Mouse (Mus musculus): ENCODE data around the gene Srpr.

Srpr gene

DNA sequence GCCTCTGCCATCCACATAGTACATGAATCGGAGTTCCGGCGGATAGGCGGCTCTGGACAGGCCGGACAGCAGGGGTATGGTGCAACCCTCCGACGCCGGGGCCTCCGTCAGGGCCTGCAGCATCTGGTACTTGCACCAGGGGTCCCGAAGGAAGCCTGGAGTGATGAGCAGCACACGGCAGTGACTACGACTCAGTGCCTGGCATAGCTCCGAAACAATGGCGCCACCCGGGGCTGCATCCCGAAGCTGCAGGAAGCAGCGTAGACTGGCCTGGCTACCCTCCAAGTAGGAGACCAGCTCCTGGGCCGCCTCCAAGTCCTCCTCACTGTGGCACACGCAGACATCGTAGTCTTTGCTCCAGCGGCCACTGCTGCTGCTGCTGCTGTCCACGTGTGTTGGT, 11.3 kb upstream of the Srpr start:
- peak; percentile 10 for DNase-seq (ENCODE audit: low spot score)

DNA sequence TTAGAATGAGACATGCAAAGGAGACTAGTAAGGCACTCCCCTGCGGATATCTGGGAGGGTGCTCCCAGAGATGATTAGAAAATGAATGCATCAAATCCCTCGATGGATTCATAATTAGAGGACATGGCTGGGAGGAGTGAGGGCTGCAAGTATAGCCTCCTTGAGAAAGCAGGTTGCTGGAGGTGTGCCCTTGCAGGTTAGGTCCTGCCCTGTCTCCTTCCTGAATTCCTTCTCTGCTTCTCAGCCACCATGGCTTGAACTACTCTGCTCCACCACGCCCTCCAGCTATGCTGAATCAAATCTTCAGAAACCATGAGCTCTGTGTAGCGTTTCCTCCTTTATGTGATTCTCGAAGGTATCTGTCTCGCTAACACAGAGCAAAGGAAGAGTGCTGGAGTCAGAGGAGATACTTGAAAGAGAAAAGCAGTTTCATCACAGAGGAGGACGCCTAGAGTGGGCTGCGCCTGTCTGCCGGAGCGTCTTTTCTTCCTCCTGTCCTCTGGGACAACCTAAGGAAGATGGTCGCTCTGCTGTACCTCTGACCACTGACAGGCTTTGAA, 6.9 kb upstream of the Srpr start:
- peak; percentile 2 for DNase-seq (ENCODE audit: low spot score)

DNA sequence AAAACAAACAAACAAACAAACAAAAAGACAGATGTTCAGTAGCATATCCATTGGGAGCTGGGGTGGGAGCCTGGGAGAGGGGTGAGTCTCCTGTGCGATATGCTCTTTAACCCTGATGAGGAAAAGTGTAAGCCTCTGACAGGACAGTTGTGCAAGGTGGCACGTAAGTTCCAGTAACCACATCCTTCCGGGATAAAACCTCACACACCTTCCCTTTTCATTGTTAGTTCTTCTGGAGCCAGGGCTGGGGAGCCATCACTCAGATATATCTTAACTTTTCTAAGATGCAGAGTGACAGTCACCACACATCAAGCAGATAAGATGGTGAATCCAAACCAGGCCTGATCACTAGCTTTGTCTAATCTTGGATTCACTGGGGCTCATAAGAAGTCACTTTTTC, 5.9 kb upstream of the Srpr start:
- DNase-seq (ENCODE audit: low spot score) = no peak

DNA sequence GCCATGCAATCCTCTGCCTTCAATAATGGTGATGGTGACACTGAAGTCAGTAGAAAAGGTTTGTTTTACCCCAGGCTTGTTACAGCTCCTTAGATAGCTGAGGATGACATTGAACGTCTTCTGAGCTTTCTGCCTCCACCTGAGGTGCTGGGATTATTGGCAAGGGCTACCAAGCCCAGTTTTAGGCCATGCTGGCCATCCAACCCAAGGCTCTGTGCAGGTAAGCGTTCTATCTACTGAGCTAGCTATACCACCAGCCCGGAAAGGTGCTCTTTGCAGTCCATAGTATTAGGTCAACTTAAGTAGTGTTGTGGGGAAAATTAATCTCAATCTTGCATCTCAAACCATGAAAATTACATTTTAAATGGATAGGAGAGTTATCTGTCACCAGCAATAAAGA, 2.4 kb upstream of the Srpr start:
- DNase-seq (ENCODE audit: low spot score) = no peak

DNA sequence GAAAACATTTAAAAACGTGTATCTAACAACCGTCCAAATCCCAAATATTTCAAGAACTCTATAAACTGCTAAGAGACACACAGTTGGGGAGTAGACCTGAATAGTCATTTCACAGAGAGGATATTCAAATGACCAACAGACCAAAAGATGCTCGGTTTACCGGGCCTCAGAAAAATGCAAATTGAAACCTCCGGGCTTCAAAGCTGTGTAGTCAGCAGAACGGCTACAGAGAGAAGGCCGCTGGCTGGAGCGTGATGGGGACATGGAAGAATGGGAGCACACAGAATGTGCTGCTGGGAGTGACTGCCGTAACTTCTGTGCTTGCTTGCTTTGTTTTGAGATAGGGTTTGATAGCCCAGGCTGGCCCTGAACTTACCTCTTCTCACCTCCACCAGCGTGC, 1.6 kb upstream of the Srpr start:
- DNase-seq (ENCODE audit: low spot score) = no peak

DNA sequence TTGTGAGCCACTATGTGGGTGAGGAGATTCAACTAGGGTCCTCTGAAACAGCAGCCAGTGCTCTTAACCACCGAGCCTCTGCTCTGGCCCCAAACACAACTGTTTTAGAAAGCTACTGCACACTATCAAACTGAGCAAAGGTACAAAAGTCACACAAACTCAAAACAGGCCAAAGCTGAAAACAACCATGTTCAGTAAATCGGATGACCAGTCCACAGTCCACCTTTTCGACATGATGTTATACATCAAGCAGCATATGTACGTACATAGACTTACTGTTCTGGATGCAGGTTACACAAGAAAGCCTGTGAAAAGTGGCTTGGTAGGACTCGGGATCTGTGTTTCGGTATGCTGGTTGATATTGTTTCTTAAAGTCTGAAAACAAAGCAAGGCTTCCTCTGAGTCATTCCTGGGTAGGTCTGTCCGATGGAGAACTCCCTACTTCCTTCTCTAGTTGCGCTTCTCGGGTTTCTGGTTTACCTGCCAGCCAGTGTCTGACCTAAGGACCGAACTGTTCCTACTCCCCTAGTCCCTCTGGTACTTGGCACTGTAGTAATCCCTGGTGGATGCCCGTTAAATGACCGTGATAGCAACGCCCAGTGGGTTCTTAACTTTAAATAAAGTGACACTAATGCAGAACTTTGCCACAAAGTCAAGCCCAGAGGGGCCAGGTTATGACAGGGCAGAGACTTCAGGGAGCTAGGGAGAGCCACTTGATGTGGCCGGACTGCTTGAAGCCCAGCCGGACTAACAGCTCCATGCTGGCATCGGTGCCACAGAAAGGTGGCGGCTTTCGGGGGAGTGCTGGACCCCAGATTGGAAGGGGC, 817 bp upstream of the Srpr start:
- no peak for DNase-seq (ENCODE audit: low spot score)

DNA sequence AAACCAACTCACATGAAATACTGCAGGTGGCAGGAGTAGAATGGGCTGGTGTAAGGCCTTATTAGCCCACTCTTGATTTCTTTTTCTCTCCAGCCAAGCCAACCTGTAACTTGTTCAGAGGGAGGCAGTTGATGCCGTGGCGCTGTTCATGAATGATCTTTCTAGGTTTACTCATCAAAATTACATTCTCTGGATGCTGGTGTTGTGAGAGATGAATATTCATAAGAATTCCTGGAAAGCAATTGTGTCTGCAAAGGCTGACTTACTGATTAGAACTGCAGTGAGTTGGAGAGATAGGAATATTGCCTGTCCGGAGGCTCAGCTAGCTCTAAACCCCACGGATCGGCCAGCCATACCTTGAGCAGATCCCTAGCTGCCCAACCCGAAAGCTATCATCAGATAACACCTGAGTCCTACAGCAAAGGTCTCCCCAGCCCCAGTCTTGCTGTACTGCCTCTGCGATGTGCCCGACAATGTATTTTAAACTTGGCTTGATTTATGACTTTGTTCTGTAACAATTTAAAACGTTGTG, 620 bp downstream of the Srpr start:
- DNase-seq (ENCODE audit: low spot score) = no peak

DNA sequence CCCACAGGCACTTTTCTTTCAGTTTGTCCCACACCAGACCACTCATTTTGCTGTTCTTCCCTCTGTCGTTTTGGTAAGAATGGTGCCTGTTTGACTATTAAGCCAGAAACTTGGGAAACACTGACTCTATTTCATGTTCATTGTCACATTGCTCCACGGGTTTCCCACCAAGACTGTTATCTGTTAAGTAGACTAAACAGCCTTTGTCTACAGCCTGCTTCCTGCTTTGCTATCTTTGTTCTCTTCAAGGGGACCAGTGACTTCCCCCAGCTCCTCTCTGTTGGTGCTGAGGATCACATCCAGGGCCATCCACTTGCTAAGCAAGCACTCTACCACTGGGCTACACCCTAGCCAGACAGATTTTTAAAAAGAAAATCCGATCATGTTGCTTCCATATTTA, 3.6 kb downstream of the Srpr start:
- no peak for DNase-seq (ENCODE audit: low spot score)

DNA sequence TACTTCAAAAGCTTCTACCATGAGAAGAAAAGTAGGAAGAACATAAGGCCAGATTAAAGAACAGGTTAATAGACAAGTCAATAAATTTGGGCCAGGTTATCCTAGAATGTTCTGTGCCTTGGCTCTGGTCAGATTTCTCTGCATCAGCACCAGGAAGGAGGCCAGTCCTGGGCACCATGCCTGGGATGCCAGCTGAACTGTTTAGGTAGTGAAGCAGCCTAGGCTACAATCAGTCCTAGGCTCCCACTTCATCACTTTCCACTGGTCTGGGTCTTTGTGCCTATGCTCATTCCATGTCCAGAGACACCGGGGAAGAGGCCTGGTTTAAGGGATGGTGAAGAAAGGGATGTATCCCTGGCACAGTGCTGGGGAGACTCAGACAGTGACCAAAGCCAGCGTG, 4.4 kb downstream of the Srpr start:
- DNase-seq (ENCODE audit: low spot score) = no peak

DNA sequence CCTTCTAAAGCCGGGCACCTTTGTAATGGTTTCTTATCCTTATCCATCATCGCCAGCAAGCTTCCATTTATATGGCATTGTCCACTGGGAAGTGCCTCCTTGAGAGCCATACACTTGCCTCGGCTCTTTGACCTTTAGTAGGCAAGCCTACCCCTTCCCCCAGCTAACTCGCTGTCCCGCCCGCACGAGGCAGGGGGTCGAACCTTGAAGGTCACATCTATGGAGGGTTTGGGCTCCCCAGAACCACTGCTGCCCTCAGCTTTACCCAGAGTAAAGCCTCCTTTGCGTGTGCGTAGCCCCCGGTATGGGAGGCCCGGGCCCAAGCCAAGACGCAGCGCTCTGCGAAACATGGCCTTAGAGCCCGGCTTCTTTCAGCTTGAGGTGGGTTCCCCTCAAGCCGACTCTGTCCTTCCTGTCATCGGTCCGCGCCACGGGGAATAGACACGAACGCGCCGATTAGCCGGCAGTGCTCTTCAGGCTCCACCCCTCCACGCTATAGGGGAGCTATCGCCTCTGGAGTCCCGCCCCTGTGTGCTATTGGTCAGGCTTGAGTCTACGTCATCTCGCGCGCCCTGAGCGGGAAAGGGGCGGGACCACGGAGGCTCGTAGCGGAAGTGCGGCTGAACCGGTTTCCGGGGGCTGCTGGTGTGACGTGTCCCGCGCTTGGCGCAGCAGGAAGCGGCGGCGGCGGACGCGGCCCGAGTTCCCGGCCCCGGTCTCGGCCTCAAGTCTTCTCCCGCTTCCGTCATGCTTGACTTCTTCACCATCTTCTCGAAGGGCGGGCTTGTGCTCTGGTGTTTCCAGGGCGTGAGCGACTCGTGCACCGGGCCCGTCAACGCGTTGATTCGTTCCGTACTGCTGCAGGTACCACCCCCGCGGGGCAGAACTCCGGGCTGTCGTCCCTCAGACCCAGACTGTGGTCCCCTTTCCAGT, 10.8 kb downstream of the Srpr start, which contains the start of gene Foxred1:
Gene Foxred1 (minus strand): TSS at position 514 of the 933 bp plus-strand sequence.
- peak; percentile 99 for DNase-seq (ENCODE audit: low spot score)

DNA sequence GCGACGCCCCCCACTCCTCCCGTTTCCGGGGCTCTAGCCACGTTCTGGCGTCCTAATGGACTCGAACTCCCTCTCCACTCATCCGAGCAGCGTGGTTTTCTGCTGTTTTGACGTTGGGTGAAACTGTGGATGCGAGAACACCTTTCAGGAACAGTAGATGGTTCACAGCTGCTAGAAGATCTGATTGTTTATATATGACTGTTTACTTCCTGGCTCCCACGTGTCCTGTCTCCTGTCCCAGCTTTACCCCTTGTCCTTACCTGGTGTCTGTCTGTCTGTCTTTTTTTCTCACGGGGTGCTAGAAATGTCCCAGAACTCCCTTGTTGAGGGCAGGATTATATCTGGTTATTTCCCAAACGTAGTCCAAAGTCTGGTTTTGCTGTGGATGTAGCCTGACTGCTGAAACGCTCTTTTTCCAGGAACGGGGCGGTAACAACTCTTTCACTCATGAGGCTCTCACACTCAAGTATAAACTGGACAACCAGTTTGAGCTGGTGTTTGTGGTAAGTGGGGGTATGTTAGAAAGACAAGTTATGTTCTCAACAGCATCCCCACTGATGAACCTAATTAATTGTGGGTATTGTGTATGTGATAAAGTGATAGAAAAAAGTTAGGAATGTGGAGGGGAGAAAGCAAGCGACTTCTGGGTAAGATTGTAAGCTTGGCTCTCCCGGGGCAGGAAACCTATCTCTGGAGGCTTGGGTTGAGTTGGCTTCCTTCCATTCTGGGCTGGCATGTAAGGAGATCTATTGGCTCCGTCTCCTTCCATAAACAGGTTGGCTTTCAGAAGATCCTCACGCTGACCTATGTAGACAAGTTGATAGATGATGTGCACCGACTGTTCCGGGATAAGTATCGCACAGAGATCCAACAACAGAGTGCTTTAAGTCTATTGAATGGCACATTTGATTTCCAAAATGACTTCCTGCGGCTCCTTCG, 11.9 kb downstream of the Srpr start:
- DNase-seq (ENCODE audit: low spot score) = no peak

DNA sequence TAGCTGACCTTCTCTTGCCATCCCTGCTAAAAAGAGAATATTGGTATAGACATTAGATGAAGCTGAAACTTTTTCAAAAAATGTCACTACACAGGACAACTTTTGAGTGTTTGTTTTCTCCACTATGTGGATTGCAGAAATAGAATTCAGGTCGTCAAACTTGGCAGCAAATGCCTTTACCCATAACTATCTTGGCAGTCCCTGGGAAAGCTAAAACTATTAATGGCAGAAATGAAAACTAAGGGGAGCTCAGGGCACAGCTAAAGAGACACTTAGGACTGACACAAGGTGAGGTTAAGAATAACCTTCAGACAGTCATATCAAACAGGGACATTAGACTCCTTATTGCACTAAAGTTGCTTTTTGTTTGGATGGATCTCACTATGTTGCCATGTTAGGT, 18.0 kb downstream of the Srpr start:
- no peak for DNase-seq (ENCODE audit: low spot score)

DNA sequence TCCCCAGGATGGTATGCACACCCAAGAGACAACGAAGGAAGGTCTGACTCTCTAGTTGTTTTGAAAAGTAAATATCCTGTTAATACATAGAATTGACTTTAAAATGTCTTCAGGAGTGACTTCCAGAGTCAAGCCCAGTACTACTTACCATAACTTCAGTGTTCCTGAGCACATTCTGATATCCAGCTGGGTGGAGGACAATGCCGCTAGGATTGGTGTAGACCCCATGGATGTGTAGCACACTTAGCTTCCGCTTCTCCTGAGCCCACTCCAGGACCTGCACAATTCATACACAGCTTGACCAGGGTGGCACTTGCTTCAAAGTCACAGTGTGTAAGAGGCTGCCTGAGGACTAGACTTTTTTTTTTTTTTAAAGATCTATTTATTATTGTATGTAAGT, 23.5 kb downstream of the Srpr start:
- DNase-seq (ENCODE audit: low spot score) = no peak

DNA sequence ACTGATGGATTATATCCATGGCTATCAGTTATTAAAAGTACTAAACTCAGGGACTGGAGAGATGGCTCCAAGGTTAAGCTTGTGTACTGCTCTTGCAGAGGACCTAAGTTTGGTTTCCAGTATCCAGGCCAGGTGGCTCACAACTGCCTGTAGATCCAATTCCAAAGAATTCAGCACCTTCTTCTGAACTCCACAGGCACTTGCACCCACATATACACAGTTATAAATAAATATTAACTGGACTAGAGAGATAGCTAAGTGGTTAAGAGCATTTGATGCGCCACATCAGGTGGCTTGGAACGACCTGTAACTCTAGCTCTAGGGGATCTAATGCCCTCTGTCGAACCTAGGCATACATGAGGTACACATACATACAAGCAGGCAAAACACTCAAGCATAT, 28.7 kb downstream of the Srpr start:
- DNase-seq (ENCODE audit: low spot score) = no peak

DNA sequence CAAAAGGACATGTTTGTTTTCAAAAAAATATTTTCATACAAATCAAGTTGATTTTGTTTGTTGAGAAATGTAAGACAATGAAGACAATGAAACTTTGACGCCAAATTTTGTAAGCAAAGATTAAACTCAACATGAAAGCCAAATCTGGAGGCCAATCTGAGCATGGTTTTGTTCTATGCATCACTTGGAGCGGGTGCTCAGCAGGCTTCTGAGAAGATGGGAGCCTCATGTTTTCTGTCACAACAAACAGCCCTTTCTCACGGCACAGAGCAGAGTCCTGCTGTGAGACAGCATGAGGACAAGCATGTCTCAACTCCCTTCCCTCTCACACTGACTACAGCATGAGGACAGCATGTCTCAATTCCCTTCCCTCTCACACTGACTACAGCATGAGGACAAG, 36.0 kb downstream of the Srpr start:
- DNase-seq (ENCODE audit: low spot score) = no peak

DNA sequence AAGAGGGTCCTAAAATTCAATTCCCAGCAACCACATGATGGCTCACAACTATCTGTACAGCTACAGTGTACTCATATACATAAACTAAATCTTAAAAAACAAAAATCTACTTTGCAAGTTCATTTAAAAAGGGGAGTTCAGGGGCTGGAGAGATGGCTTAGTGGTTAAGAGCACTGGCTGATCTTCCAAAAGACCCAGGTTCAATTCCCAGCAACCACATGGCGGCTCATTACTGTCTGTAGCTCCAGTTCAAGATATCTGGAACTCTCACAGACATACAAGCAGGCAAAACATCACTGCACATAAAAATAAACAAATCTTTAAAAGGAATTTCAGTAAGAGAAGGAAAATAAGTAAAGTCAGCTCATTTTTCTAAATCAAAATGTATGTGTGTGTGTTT, 38.4 kb downstream of the Srpr start:
- no peak for DNase-seq (ENCODE audit: low spot score)

DNA sequence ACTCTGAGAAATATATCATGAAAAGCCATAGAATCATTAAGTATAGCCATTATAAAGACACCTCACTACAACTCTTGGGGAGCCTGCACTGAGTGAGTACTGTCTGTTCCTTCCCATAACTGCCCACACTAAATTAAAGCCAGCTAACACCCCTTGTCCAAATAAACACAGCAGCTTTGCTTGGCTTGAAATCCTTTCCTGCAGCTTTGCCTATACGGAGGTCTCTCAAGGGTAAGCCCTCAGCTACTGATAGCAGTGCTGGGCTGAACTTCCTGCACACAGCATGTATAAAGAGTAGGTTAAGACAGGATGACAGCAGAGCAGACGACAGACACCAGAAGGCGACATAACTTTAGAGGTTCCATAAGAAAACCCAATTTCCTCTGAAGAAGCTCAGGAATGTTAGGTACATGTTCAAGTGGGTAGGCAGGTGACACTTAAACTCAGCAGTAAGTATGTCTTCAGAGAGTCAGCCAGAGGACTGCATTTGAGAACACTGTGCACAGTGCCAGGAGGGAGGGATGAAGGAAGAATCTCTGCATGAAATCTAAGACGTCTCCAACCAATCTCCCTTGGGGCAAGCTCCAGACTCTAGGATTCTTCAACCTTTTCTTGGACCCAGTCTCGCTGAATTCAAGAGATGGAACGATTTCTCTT, 39.1 kb downstream of the Srpr start:
- DNase-seq (ENCODE audit: low spot score) = no peak

DNA sequence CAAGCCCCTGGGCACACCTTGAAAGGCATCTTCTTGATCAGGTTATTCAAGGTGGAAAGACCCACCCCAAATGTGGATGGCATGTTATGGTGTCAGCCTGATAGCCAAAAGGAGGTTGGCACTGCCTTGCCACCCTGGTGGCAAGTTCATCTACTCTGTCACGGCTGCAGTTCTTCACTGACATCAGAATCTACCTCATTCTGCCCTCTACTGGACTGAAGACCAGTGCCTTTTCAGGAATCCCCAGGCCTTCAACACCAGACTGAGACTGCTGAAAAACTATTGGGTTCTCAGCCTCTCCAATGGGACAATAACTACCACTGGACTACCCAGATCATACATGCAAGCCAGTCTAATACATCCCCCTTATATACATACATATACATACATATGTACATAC, 39.8 kb downstream of the Srpr start:
- no peak for DNase-seq (ENCODE audit: low spot score)

DNA sequence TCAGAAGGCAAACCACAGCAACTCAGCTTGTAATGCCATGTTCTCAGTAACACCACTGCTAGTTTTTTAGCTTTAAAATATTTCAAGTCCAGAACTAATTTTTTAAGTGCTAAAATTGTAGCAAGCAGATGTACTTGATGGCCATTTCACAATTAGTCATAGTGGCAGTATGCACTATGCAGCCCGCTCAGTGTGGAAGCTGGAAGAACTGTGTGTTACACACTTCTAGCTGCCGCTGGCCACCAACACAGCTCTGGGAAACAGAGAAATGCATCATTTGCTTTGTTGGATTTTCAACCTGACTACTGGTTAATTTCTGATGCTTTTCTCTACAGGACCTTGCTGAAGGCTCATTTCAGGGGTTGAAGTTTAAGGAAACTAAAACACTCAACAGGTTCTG, 47.4 kb downstream of the Srpr start:
- DNase-seq (ENCODE audit: low spot score) = no peak

DNA sequence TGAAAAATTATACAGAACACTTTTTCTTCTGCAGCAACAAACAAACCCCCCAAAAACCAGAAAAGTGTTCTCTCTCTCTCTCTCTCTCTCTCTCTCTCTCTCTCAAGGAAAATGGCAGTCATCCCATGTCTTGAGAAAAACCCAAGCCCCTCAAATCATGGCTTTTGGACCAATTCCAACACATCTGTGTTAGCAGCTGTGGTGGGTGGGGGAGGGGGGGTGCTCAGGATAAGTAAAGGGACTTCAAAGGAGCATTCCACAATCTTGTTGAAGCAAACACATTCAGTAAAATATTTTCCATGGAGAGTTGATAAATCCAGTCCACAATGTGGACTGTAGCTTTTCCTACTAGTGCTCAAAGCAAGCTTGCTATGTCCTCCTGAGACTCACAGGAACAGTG, 49.5 kb downstream of the Srpr start:
- no peak for DNase-seq (ENCODE audit: low spot score)

DNA sequence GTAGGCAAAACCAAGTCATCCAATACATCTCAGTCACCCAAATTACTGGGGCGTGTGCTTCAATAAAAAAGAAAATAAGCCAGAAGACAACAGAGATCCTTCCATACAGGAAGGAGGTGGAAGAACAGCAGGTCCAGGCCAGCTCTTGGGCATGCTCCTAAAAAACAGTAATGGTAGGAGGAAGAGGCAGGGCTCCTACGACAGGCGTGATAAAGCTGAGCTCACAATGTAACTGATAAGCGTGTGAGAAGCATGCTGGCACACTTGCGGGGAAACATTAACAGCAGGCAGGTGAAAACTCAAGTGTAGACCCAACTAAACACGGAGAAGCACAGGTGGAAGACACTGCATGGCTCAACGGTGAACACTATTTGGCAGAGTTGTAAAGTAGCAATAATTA, 57.4 kb downstream of the Srpr start:
- no peak for DNase-seq (ENCODE audit: low spot score)

All from testis, postnatal 14 days (tissue).